Mouse (Mus musculus) urinary bladder, postnatal 36 days (tissue): ENCODE data around the gene Pigs.

Experiments used
- DNase-seq, 2 experiments: peaks; one replicate each; pipeline ENCODE4 v3.0.0; 2022; ENCODE audit warnings: low spot score in 2 of 2, mixed read lengths in 1 of 2

The Pigs gene

GRCm38 (mm10) chr11:78337040-78337439 lies 8.8 kb downstream of the Pigs start:
- no peak for DNase-seq

- DNase-seq: no peak
Measured at GRCm38 (mm10) chr11:78341702-78342101, 13.5 kb downstream of the Pigs start.

- DNase-seq: peak; percentile 62 to 76
Measured at GRCm38 (mm10) chr11:78343381-78344327, 15.4 kb downstream of the Pigs start, which contains the start of gene Unc119. Gene Unc119, plus strand, starts transcription at chr11:78343482.

- DNase-seq: no peak
Measured at GRCm38 (mm10) chr11:78344328-78344889, 16.2 kb downstream of the Pigs start.

GRCm38 (mm10) chr11:78344890-78345715 lies 16.9 kb downstream of the Pigs start:
- peak in 1 of 2 experiments; percentile 71 for DNase-seq

- DNase-seq: no peak
Measured at GRCm38 (mm10) chr11:78345801-78346200, 17.6 kb downstream of the Pigs start.

- peak in 1 of 2 experiments; percentile 2 for DNase-seq
Measured at GRCm38 (mm10) chr11:78346326-78347069, 18.3 kb downstream of the Pigs start.

GRCm38 (mm10) chr11:78347070-78347754 lies 19.0 kb downstream of the Pigs start:
- peak; percentile 58 to 64 for DNase-seq

- DNase-seq: no peak
Measured at GRCm38 (mm10) chr11:78347908-78348307, 19.7 kb downstream of the Pigs start.

- DNase-seq: no peak
Measured at GRCm38 (mm10) chr11:78348474-78348873, 20.3 kb downstream of the Pigs start.

GRCm38 (mm10) chr11:78349441-78350358 lies 21.5 kb downstream of the Pigs start:
- no peak for DNase-seq

GRCm38 (mm10) chr11:78353081-78353480 lies 24.9 kb downstream of the Pigs start:
- DNase-seq: no peak

GRCm38 (mm10) chr11:78354905-78355304 lies 26.7 kb downstream of the Pigs start:
- no peak for DNase-seq

- peak in 1 of 2 experiments; percentile 58 for DNase-seq
Measured at GRCm38 (mm10) chr11:78355471-78356238, 27.4 kb downstream of the Pigs start.

GRCm38 (mm10) chr11:78358330-78359007 lies 30.3 kb downstream of the Pigs start:
- no peak for DNase-seq

- DNase-seq: peak; percentile 69 to 78
Measured at GRCm38 (mm10) chr11:78360125-78360788, 32.0 kb downstream of the Pigs start.

- DNase-seq: no peak
Measured at GRCm38 (mm10) chr11:78360789-78361131, 32.5 kb downstream of the Pigs start.
